Mouse (Mus musculus) MEL (cell line): ENCODE measurements at regions not wholly inside any gene's neighbourhood (a gene's known extent, or its start where the extent isn't known, plus 50 kb on each side); places are given as distances from the start of the nearest gene placed in this dataset.

Experiments used
- DNase-seq: peaks from one replicate; pipeline ENCODE4 v3.0.0; 2011; ENCODE audit warnings: low read depth, low spot score
- H3K27ac ChIP-seq: 2 replicates; pipeline ENCODE4 v1.5.1; 2012; ENCODE audit warnings: low read depth, mild to moderate bottlenecking, control low read depth, low read length, moderate library complexity; ENCODE audit not compliant: control insufficient read depth
- H3K27me3 ChIP-seq, 2 experiments: fragments of 150-350 bp in 1 of 2; sonication (generic) in 1 of 2; 2 replicates each; pipeline ENCODE4 v1.6.1; 2012; ENCODE audit warnings: low read length in 2 of 2, mild to moderate bottlenecking in 2 of 2, improper control_type of control experiment in 1 of 2, moderate library complexity in 1 of 2; ENCODE audit not compliant: insufficient read depth in 2 of 2, control insufficient read depth in 1 of 2
- H3K36me3 ChIP-seq, 2 experiments: 2 replicates each; pipeline ENCODE4 v1.6.1; 2012 to 2014; ENCODE audit warnings: low read length in 2 of 2, improper control_type of control experiment in 1 of 2, inconsistent platforms in 1 of 2, mild to moderate bottlenecking in 1 of 2; ENCODE audit not compliant: insufficient read depth in 2 of 2, control insufficient read depth in 1 of 2
- H3K4me1 ChIP-seq, 2 experiments: fragments of 150-350 bp in 1 of 2; sonication (generic) in 1 of 2; 2 replicates each; pipeline ENCODE4 v1.6.1; 2012; ENCODE audit warnings: low read length in 2 of 2, improper control_type of control experiment in 1 of 2, mild to moderate bottlenecking in 1 of 2; ENCODE audit not compliant: insufficient read depth in 2 of 2, control insufficient read depth in 1 of 2
- H3K4me3 ChIP-seq, 2 experiments: fragments of 150-350 bp in 1 of 2; sonication (generic) in 1 of 2; 2 replicates each; pipeline ENCODE4 v1.5.1; 2012; ENCODE audit warnings: low read depth in 2 of 2, low read length in 2 of 2, mild to moderate bottlenecking in 2 of 2, moderate library complexity in 2 of 2, control low read depth in 1 of 2, improper control_type of control experiment in 1 of 2; ENCODE audit not compliant: control insufficient read depth in 1 of 2, insufficient read depth in 1 of 2
- H3K79me2 ChIP-seq: 2 replicates; pipeline ENCODE4 v1.6.1; 2012; ENCODE audit warnings: mild to moderate bottlenecking, low read length, moderate library complexity; ENCODE audit not compliant: control insufficient read depth, poor library complexity, insufficient read depth
- H3K9ac ChIP-seq: 2 replicates; pipeline ENCODE4 v1.6.1; 2012; ENCODE audit warnings: low read depth, mild to moderate bottlenecking, control low read depth, low read length, moderate library complexity; ENCODE audit not compliant: control insufficient read depth, poor library complexity, severe bottlenecking
- H3K9me3 ChIP-seq: fragments of 150-350 bp; sonication (generic); replicated peaks from 2 replicates; pipeline ENCODE4 v1.6.1; 2012; ENCODE audit warnings: mild to moderate bottlenecking, low read length, improper control_type of control experiment, moderate library complexity; ENCODE audit not compliant: insufficient read depth
- CHD2 ChIP-seq: IDR thresholded peaks from 2 replicates; pipeline ENCODE4 v1.6.1; 2011; ENCODE audit warnings: low read length, improper control_type of control experiment
- CTCF ChIP-seq, 3 experiments: IDR thresholded peaks in 2 of 3; conservative IDR thresholded peaks in 1 of 3; 2 replicates each; pipeline ENCODE4 v1.5.1; 2011 to 2012; ENCODE audit warnings: low read length in 3 of 3, low read depth in 2 of 3, mild to moderate bottlenecking in 2 of 3, improper control_type of control experiment in 1 of 3, inconsistent platforms in 1 of 3, mixed read lengths in 1 of 3, moderate library complexity in 1 of 3; ENCODE audit not compliant: control insufficient read depth in 1 of 3, insufficient read depth in 1 of 3, poor library complexity in 1 of 3, severe bottlenecking in 1 of 3
- ELF1 ChIP-seq: IDR thresholded peaks from 2 replicates; pipeline ENCODE4 v1.6.1; 2014; ENCODE audit warnings: low read depth, mild to moderate bottlenecking, inconsistent platforms, low read length, improper control_type of control experiment, moderate library complexity
- EP300 ChIP-seq, 2 experiments: IDR thresholded peaks; 2 replicates each; pipeline ENCODE4 v1.6.1; 2011; ENCODE audit warnings: improper control_type of control experiment in 2 of 2, low read length in 2 of 2, low read depth in 1 of 2, mild to moderate bottlenecking in 1 of 2
- GATA1 ChIP-seq: IDR thresholded peaks from 2 replicates; pipeline ENCODE4 v1.6.1; 2011; ENCODE audit warnings: low read depth, low read length, improper control_type of control experiment
- JUND ChIP-seq: IDR thresholded peaks from 2 replicates; pipeline ENCODE4 v1.6.1; 2011; ENCODE audit warnings: low read depth, mild to moderate bottlenecking, improper control_type of control experiment, low read length
- KAT2A ChIP-seq: conservative IDR thresholded peaks from 2 replicates; pipeline ENCODE4 v1.6.1; 2012; ENCODE audit warnings: low read depth, low read length, improper control_type of control experiment, inconsistent platforms
- MEF2A ChIP-seq: IDR thresholded peaks from 2 replicates; pipeline ENCODE4 v1.6.1; 2014; ENCODE audit warnings: low read depth, mild to moderate bottlenecking, inconsistent platforms, low read length, improper control_type of control experiment; ENCODE audit not compliant: poor library complexity, insufficient replicate concordance, severe bottlenecking; ENCODE audit errors: extremely low read depth
- MXI1 ChIP-seq: IDR thresholded peaks from 2 replicates; pipeline ENCODE4 v1.6.1; 2011; ENCODE audit warnings: mild to moderate bottlenecking, low read depth, low read length, improper control_type of control experiment
- RCOR1 ChIP-seq: IDR thresholded peaks from 2 replicates; pipeline ENCODE4 v1.6.1; 2012; ENCODE audit warnings: low read depth, mild to moderate bottlenecking, inconsistent platforms, low read length, improper control_type of control experiment
- SMC3 ChIP-seq: IDR thresholded peaks from 2 replicates; pipeline ENCODE4 v1.6.1; 2011; ENCODE audit warnings: low read depth, low read length, improper control_type of control experiment
- TCF12 ChIP-seq: IDR thresholded peaks from 2 replicates; pipeline ENCODE4 v1.6.1; 2014; ENCODE audit warnings: low read depth, mild to moderate bottlenecking, inconsistent platforms, low read length, improper control_type of control experiment, moderate library complexity
- UBTF ChIP-seq: IDR thresholded peaks from 2 replicates; pipeline ENCODE4 v1.6.1; 2012; ENCODE audit warnings: low read depth, mild to moderate bottlenecking, inconsistent platforms, low read length, improper control_type of control experiment, moderate library complexity, borderline replicate concordance; ENCODE audit not compliant: insufficient read depth
- USF2 ChIP-seq, 2 experiments: IDR thresholded peaks; 2 replicates each; pipeline ENCODE4 v1.6.1; 2011 to 2012; ENCODE audit warnings: improper control_type of control experiment in 2 of 2, low read length in 2 of 2, borderline replicate concordance in 1 of 2, inconsistent platforms in 1 of 2, low read depth in 1 of 2, mild to moderate bottlenecking in 1 of 2; ENCODE audit not compliant: insufficient read depth in 1 of 2
- ZMIZ1 ChIP-seq: IDR thresholded peaks from 2 replicates; pipeline ENCODE4 v1.6.1; 2012; ENCODE audit warnings: low read depth, mild to moderate bottlenecking, inconsistent platforms, low read length, improper control_type of control experiment, moderate library complexity
- ZNF384 ChIP-seq: IDR thresholded peaks from 2 replicates; pipeline ENCODE4 v1.6.1; 2012; ENCODE audit warnings: low read depth, mild to moderate bottlenecking, inconsistent platforms, low read length, improper control_type of control experiment

DNA sequence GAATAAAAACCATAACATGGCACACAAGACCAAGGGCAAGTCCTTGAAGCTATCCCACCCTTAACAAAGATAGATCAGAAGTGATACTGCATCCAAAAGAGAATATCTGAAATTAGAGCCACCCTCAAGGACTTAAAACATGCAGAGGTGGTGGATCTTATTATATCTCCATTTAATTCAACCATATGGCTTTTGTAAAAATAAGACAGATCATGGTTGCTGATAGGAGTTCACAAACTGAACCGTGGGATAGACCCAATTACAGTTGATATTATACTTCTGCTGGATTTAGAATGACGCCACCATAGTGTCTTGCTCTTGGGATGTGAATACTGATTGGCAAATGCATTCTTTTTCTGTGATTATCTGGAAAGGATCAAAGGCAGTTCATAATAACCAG lies 84.5 kb upstream of the F13a1 start:
- H3K9ac ChIP-seq = no peak overlapping the region
- H3K36me3 ChIP-seq = no peaks in the 10 kb centered on the region
- H3K27ac ChIP-seq = no peak overlapping the region
- TF ChIP-seq MEF2A (no peak), ZMIZ1 (no peak), USF2 (IDR thresholded peaks at IDR 0.05; ENCODE audit: borderline replicate concordance in 1 of 2, insufficient read depth in 1 of 2, low read depth in 1 of 2, low read length in 2 of 2) (no peak), ELF1 (no peak), ZNF384 (no peak), GATA1 (no peak), MXI1 (no peak), RCOR1 (no peak), CTCF (IDR thresholded peaks at IDR 0.05 in 2 of 3, conservative IDR thresholded peaks at IDR 0.05 in 1 of 3; ENCODE audit: control insufficient read depth in 1 of 3, insufficient read depth in 1 of 3, low read depth in 2 of 3, low read length in 3 of 3, poor library complexity in 1 of 3, severe bottlenecking in 1 of 3) (no peak)
- no peaks in the 10 kb centered on the region for H3K79me2 ChIP-seq
- no peak for DNase-seq
- H3K4me3 ChIP-seq = no peak overlapping the region
- H3K4me1 ChIP-seq = no peaks in the 10 kb centered on the region
- no peaks in the 10 kb centered on the region; a peak in 1 of 4 replicates for H3K27me3 ChIP-seq
- no peaks in the 10 kb centered on the region for H3K9me3 ChIP-seq

DNA sequence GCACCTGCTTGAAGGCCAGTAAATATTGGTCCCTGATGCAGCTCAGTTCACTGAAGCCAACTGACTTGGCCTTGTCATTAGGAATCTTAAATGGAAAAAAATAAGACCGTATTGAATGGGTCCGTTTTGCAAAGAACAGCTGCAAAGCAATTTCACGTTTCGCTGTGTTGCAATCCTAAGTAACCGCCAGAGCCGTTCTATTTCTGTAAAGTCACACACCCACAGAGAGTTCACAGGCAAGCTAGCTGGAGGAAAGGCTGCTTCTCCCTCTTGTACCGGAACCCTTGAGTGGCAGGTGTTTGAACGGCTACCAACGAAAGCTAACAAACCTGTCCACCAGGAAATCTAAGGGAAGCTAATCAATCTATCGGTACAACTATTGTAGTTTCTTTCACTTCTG lies 80.6 kb upstream of the F13a1 start:
- no peaks in the 10 kb centered on the region for H3K79me2 ChIP-seq
- H3K36me3 ChIP-seq = no peaks in the 10 kb centered on the region
- no peaks in the 10 kb centered on the region for H3K9me3 ChIP-seq
- TF ChIP-seq EP300 (IDR thresholded peaks at IDR 0.05; ENCODE audit: low read depth in 1 of 2, low read length in 2 of 2) (no peak), JUND (no peak)
- TF ChIP-seq, all 39 proteins: peak for 0
- H3K27ac ChIP-seq = no peak overlapping the region
- H3K9ac ChIP-seq = no peak overlapping the region
- H3K4me3 ChIP-seq = no peak overlapping the region
- H3K27me3 ChIP-seq = no peaks in the 10 kb centered on the region; a peak in 1 of 4 replicates
- no peaks in the 10 kb centered on the region for H3K4me1 ChIP-seq
- no peak for DNase-seq

DNA sequence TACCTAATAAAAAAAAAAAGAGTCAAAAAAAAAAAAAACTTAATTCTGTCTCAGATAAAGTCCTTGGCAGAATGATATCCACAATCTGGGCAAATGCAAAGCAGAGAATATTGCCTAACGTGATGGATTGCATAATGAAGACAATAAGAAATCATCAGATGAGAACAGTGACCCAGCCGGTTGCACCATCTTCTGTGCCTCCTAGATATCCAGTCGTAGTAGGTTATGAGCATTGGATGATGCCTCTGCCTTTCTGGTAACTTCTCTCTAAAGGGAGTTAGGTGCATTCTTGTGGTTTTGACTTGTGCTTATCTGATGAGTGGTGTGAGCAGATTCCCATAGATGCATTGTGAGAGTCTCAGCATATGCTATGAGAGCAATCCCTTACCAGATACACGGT lies 71.6 kb upstream of the F13a1 start:
- H3K4me3 ChIP-seq = no peak overlapping the region
- H3K27me3 ChIP-seq = no peaks in the 10 kb centered on the region

More for the DNA sequence above, 71.6 kb upstream of the F13a1 start:
- Histone ChIP-seq H3K4me1 (no peaks in the 10 kb centered on the region), H3K27ac (no peak overlapping the region), H3K9me3 (no peaks in the 10 kb centered on the region)
- TF ChIP-seq KAT2A (no peak), MEF2A (no peak), TCF12 (no peak), SMC3 (no peak), CHD2 (no peak), ZMIZ1 (no peak), UBTF (no peak)
- TF ChIP-seq, all 39 proteins: peak for 0
- Histone ChIP-seq H3K79me2 (no peaks in the 10 kb centered on the region), H3K36me3 (no peaks in the 10 kb centered on the region), H3K9ac (no peak overlapping the region)
- no peak for DNase-seq
